Mouse (Mus musculus) layer of hippocampus, adult 2 months (tissue): ENCODE measurements at regions not wholly inside any gene's neighbourhood (a gene's known extent, or its start where the extent isn't known, plus 50 kb on each side); places are given as distances from the start of the nearest gene placed in this dataset.
A peak's percentile ranks its signal among the peaks of the same experiment; 100 is the strongest.

Source experiments
- DNase-seq, 2 experiments: peaks; one replicate each; pipeline ENCODE4 v3.0.0; 2022; ENCODE audit warnings: low spot score in 2 of 2
- H3K27ac ChIP-seq: fragments of 200-600 bp; 2 replicates; pipeline ENCODE4 v1.8.1; 2022
- H3K4me3 ChIP-seq: fragments of 200-600 bp; 2 replicates; pipeline ENCODE4 v1.8.1; 2022; ENCODE audit warnings: mild to moderate bottlenecking
- CTCF ChIP-seq: fragments of 200-600 bp; conservative IDR thresholded peaks from 2 replicates; pipeline ENCODE4 v1.8.1; 2022; ENCODE audit warnings: antibody characterized with exemption, mild to moderate bottlenecking, moderate library complexity

DNA sequence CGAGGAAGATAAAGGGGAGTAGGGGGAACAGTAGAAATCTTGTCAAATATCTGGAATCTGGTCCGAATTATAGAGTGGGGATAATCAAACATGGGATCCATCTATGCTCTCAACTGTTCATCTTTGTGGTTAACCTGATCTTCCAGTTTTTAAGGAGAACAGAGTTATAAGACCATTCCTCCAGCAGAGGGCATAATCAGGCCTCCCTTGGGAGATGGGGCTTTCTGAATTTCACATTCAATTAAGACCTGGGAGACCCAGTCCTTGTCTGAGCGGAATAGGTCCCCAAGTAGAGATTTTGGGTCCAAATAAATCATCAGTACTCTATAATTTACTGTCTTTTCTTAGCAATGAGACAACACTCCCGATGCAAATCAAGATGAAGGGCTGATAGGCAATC, 182.8 kb downstream of the Plekhb2 start:
- no peak overlapping the region for H3K4me3 ChIP-seq
- peak; percentile 84 for TF ChIP-seq CTCF
- no peak overlapping the region for H3K27ac ChIP-seq
- peak; percentile 30 to 63 for DNase-seq

DNA sequence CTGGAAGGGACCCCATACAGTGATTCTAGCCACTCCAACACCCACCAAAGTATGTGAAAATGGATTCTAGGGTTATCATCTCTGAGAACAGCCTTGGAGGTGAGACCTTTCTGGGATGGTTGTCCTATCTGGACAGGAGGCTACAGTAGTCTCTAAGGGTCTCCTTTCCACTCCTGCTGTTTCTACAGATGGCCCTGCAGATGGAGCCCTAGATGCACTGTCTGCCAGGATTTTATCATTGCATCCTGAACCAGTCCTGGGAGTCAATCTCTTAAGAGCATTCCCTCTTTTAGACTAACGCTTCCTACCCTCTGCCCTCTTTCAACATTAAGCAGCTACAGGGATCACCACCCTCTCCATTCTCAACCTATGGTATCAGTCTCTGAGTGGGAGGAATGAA, 223.0 kb downstream of the Plekhb2 start:
- no peak overlapping the region for H3K4me3 ChIP-seq
- peak; percentile 42 for TF ChIP-seq CTCF
- DNase-seq, result no peak
- H3K27ac ChIP-seq, result no peak overlapping the region

DNA sequence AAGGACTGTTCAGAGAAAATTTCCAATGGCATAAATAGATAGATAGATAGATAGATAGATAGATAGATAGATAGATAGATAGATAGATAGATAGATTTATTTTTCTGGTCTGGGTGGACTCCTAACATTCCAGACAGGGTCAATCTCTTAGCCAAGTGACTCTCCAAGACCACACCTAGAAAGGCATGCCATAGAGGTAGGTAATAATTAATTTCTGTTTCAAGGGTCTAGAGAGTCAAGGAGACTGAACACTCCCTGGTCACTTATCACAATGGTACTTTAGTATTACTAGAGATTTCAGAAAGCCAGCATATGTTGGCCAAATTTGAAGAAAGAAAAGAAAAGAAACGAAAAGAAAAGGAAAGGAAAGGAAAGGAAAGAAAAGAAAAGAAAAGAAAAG, 245.1 kb downstream of the Plekhb2 start:
- no peak overlapping the region for H3K27ac ChIP-seq
- H3K4me3 ChIP-seq, result no peak overlapping the region
- TF ChIP-seq CTCF, result no peak
- no peak for DNase-seq

DNA sequence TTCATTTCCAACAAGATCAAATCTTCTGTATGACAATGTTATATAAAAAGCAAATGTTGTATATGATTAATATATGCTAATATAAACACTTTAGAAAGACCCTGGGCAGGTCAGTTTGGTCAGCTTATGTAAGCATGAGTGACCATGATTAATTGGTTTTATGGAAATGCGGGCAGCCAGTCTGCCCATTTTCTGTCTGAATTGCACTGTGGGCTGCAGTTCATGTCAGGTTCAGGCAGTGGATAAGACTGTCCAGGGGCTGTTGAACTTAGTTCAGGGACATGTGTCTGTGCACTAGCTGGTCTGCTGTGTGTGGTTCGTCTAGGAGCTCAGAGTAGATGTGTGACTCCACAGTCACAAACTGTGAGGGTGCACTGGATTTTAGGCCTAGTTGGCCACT, 246.0 kb downstream of the Plekhb2 start:
- no peak overlapping the region for H3K4me3 ChIP-seq
- no peak for DNase-seq
- no peak for TF ChIP-seq CTCF

DNA sequence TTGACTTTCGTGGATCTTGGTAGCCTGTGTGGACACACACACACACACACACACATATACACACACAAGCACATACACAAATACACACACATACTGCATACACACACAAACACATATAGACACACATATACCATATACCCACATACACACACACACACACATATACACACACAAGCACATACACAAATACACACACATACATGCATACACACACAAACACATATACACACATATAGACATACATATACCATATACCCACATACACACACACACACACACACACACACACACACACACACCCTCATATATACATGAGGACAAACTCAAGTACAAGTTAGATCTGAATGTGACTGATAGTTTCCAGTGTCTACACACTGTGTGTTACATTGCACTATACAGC, 256.9 kb downstream of the Plekhb2 start:
- no peak overlapping the region for H3K27ac ChIP-seq
- H3K4me3 ChIP-seq, result no peak overlapping the region
- no peak for DNase-seq
- TF ChIP-seq CTCF, result no peak

More for the DNA sequence above, 246.0 kb downstream of the Plekhb2 start:
- no peak overlapping the region for H3K27ac ChIP-seq

DNA sequence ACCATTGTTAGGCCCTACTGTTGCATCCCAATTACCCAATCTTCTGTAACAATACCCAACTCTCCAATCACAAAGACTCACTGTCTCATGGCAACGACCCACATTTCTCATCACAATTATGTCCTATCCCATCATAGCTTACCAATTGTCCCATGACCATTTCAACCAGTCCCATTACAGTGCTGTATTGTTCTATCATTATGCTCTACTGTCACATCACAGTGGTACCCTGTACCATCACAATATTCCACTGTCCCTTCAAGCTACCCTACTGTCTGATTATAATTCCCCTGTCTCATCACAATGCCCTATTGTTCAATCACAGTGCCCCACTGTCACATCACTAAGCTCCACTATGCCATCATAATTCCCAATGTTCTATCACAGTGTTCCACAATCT, 260.0 kb downstream of the Plekhb2 start:
- no peak for DNase-seq
- no peak overlapping the region for H3K27ac ChIP-seq
- H3K4me3 ChIP-seq, result no peak overlapping the region
- TF ChIP-seq CTCF, result no peak

DNA sequence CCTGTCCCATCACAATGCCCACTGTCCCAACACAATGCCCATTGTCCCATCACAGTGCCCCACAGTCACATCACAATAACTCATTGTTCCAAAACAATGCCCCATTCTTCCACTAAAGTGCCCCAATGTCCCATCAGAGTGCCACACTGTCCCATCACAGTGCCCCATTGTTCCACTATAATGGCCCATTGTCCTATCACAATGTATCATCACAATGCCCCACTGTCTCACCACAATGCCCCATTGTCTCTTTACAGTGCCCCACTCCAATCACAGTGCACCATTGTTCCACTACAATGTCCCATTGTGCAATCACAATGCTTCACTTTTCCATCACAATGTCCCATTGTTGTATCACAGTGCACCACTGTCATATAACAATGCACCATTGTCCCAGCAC, 265.7 kb downstream of the Plekhb2 start:
- no peak overlapping the region for H3K27ac ChIP-seq
- DNase-seq, result no peak
- no peak overlapping the region for H3K4me3 ChIP-seq
- TF ChIP-seq CTCF, result no peak

DNA sequence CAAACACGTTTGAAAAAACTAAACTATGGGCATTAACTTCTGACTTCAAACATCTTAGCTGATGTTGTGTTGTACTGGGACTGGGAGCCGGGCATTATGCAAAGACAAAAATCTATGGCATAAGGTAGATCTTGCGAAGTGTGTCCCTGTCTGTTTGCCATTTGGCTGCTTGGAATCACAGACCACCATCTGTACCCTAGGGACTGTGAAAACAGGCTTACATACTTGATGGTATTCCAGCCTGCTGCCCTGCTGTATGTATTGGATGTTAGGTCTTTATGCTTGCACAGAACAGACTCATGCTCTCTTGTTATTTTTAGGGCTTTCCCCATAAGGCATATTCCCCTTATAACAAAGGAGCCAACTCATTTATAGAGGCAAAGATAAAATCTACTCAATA, 288.1 kb downstream of the Plekhb2 start:
- no peak for DNase-seq
- no peak for TF ChIP-seq CTCF
- Histone ChIP-seq H3K27ac (no peak overlapping the region), H3K4me3 (no peak overlapping the region)

DNA sequence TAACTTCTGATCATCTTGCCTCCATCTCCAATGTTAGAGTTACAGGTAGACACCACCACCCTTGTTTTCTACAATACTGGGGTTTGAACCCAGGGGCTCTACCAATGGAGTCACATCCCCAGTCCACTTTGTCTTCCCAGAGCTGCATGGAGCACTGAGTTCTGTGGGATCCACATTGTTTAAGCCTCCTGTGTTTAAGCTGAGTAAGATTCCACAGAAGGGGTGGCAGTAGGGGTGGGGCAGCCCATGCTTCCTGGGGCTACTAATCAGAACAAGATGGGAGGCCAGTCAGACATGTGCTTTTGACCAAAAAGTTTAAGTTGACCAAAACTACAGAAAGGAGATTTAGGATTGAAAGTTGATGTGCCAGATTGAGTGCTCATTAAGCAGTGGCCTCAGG, 299.3 kb downstream of the Plekhb2 start:
- no peak for DNase-seq
- Histone ChIP-seq H3K4me3 (no peak overlapping the region), H3K27ac (no peak overlapping the region)
- no peak for TF ChIP-seq CTCF

DNA sequence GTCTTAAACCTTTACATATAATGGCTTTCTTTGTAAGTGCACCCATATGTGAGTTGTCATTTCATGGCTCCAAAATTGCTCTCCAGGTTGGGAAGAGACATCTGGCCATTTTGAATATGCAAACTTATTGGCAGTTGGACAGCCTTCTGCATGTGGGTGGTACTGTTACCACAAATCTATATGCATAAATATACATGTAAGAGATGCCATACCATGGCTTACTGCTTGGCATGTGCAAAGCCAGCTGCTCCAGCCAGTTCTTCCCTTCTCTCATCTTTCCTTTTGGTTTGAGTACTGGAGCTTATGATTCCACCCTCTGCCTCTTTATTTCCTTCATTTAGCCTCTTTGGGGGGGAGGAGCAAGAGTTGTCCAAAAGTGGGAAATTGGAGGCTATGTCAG, 312.7 kb downstream of the Plekhb2 start:
- peak; percentile 11 to 50 for DNase-seq
- TF ChIP-seq CTCF, result no peak
- Histone ChIP-seq H3K4me3 (no peak overlapping the region), H3K27ac (no peak overlapping the region)

DNA sequence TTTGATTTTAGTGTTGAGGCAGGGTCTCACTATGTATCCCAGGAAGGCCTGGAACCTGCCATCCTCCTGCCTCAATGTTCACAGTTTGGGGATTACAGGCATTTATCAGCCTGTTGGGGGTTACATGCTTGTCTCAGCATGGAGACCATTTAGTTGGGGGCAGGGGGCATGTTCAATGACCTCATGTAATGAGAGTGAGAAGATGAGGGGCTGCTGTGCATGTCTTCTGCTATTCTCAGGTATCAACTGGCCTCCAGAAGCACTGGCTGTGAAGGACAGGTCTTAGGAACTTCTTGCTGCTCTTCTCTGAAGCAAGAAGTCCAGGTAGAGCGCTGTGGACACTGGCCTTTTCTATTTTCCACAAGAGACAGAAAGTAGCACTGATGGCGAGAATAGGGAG, 350.9 kb downstream of the Plekhb2 start:
- DNase-seq, result no peak
- peak overlapping the region; percentile 84 for H3K27ac ChIP-seq
- H3K4me3 ChIP-seq, result no peak overlapping the region
- TF ChIP-seq CTCF, result no peak

DNA sequence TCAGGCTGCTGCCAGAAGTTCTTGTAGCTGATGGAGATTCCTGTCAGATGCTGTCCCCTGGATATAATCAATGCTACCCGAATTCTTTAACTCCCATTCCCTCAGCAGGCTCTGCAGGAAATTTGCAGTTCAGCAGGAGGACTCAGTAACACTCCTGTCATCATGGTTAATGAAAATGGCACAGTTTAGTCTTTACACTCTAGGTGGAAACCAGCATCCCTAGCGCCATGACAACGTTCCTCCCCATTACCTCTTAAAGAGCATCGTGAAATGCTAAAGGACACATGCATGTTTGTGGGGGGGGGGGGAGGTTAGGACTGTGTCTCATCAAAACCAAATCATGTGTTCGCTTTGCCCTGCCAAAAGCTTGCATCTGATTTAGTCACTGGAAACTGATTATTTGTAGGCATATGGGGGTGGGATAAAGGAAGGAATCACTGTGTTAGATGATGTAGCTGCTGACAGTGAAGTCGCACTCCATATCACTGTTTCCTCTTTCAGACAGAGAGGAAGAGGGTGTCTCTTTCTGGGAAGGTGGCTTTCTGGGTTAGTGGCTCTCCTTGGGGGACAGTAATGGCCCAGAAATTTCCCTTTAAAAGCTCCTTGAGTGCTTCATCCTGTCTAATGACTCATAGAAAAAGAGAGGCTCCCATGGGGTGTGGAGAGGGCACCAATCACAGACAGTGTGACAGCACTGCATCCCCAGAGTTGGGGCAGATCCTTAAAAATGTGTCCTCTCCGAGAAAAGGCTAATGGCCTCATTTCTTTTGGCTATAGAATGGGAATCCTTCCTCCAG, 351.5 kb downstream of the Plekhb2 start:
- Histone ChIP-seq H3K27ac (peak overlapping the region; percentile 84), H3K4me3 (no peak overlapping the region)
- no peak for TF ChIP-seq CTCF
- DNase-seq, result peak in 1 of 2 experiments; percentile 26

DNA sequence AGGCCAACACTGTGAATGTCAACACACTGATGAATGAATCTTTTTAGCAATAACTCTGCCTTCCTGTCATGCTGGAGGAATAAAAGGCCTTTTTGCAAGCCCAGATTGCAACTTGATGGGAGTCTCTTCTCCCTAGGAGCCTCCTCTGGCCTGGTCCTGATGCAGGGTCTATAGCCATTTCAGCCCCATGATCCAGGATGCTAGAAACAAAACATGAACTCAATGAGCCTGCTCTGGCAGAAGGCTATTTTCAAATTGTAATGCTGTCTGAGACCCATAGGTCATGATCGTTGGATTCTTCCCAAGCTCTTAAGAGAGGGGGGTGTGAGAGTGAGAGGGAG, 352.1 kb downstream of the Plekhb2 start:
- no peak for TF ChIP-seq CTCF
- Histone ChIP-seq H3K27ac (peak overlapping the region; percentile 84), H3K4me3 (no peak overlapping the region)
- DNase-seq, result no peak

DNA sequence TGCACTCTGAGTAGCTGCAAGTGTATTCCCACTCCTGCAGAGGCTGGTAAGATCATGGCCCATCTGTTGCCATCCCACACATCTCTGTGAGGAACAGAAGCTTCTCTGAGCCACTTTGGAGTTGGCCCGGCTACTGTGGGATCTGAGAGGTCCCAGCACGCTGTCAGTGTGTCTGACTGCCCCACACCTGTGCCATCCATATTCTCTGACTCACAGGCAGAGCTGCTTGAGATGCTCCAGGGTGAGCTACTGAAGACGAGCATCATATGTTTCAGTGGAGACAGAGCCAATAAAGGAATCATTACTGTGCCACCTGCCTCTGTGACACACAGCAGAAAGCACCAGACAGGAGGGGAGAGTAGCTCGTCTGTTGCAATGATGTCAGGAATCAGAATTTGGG, 352.8 kb downstream of the Plekhb2 start:
- Histone ChIP-seq H3K27ac (peak overlapping the region; percentile 84), H3K4me3 (no peak overlapping the region)
- TF ChIP-seq CTCF, result no peak
- peak; percentile 72 to 83 for DNase-seq
